Mouse (Mus musculus) mesoderm, embryonic 11.5 days (tissue): ENCODE data around the gene Gbe1.

Experiments
- DNase-seq: peaks from one replicate; pipeline ENCODE4 v3.0.0-alpha.2; 2012; ENCODE audit warnings: low read depth, low spot score

Gbe1 gene

DNA sequence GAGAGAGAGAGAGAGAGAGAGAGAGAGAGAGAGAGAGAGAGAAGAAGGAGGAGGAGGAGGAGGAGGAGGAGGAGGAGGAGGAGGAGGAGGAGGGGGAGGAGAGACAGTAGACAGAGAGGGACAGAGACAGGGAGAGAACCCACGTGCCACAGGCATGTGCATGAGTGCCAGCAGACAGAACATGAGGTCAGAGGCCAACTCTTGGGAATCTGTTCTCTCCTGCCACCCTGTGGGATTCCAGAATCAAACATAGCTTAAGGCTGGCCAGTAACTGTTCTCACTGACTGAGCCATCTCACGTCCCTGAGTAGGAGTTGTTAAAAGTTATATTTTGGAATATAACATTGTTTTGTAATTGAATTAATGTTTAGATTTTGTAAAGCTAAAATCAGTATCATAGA is 39.3 kb downstream of the Gbe1 start:
- DNase-seq: peak; percentile 65

DNA sequence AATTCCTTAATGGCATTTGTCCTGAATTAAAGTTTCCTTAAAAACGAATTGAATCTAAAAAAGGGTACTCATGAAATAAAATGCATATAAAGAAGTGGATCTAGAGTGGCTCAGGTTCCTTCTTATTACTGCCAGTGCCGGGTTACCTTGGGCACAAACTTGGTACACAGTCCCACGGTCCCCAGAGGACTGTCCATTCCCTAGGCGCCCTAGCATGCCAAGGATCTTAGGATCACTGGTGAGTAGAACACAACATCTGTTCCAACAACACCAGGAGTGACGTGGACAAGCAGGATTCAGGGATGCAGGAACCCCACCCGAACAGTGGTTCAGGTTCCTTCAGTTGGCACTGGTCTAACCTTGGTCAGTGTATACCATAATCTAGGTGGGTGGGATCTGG is 44.6 kb downstream of the Gbe1 start:
- no peak for DNase-seq

- DNase-seq: no peak
Observed at GRCm38 (mm10) chr16:70365229-70365628, 51.5 kb downstream of the Gbe1 start.

GRCm38 (mm10) chr16:70381045-70381444 is 67.3 kb downstream of the Gbe1 start:
- DNase-seq: no peak

GRCm38 (mm10) chr16:70385494-70385893 is 71.7 kb downstream of the Gbe1 start:
- DNase-seq: no peak

DNA sequence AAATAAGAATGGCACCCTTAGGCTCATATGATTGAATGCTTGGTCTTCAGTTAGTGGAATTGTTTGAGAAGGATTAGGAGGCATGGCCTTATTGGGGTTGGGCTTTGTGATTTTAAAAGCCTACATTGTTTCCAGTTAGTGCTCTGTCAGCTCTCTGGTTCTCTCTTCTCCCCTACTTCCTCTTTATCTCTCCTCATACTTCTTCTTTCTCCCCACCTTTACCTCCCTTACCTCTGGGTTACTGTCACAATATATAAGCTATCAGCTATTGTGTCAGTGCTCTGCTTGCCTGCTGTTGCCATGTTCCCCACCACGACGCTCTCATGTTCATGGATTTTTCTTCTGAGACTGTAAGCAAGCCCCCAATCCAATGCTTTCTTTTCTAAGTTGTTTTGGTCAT is 73.6 kb downstream of the Gbe1 start:
- DNase-seq: no peak

DNA sequence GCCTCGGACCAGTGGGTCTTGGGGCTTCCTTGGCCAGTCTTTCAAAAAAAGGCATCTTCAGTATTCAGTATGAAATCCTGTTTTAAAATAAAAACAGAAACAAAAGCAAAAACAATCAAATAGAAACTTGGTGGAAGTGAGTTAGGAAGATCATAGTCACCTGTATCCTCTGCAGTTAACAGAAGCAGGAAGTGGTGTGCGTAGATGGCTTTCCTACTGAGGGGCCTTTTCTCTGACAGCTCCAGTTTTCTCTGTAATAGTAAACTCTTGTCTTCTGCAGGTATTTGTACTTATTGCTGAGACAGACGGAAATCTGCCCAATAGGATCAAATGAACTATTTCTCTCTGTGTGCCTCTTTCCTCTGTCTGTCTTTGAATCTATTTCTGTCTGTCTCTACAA is 81.5 kb downstream of the Gbe1 start:
- no peak for DNase-seq

- DNase-seq: no peak
Observed at GRCm38 (mm10) chr16:70407780-70408179, 94.0 kb downstream of the Gbe1 start.

DNA sequence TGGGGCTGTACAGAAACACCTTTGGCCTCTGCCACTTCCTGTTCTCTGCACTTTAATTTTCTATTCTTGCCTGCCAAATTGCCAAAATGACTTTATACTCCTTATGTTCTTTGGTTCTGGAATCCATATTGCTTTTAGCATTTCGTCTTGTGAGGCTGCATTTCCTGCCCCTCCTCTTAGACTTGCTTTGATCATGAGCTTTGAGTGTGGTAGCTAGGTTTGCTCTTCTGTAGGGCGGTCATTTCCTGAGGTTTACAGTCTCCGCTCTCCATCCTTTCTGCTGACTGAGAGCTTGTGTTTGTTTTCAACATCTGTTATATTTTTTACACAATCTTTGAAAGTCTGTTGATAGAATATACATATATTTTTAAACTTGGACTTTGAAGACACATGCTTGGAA is 107.3 kb downstream of the Gbe1 start:
- no peak for DNase-seq

GRCm38 (mm10) chr16:70449520-70449919 is 135.8 kb downstream of the Gbe1 start:
- no peak for DNase-seq

DNA sequence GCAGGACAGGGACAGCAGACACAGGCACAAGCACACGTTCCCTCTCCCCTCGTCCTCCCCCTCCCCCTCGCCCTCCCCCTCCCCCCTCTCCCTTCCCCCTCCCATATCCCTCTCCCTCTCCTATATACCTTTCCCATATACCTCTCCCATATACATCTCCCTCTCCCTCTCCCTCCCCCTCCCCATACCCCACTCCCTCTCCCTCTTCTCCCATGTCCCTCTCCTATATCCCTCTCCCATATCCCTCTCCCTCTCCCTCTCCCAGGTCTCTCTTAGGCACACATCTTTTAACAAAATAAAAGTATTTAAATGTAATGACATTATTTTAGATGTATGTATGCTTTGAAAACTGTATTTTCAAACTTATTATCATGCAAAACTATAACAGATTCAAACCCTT is 161.8 kb downstream of the Gbe1 start:
- DNase-seq: no peak

GRCm38 (mm10) chr16:70476161-70476560 is 162.4 kb downstream of the Gbe1 start:
- DNase-seq: no peak

DNA sequence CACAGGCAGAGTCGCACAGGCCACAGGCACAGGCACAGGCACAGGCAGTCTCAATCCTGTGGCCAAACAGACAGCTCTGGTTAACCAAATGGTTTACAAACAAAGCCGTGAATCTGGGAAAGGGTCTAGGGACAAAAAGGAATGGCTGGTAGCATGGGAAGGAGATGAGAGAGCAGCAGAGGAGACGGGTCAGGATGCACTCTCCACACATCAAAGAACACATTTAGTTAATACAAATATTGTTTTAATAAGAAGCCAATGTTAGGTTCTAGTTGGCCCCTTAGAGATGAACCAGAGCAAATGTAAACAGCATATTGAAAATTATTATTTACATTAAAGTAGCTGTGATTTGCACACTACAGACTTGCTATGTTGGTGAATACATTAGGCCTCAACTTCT is 166.7 kb downstream of the Gbe1 start:
- DNase-seq: no peak

DNA sequence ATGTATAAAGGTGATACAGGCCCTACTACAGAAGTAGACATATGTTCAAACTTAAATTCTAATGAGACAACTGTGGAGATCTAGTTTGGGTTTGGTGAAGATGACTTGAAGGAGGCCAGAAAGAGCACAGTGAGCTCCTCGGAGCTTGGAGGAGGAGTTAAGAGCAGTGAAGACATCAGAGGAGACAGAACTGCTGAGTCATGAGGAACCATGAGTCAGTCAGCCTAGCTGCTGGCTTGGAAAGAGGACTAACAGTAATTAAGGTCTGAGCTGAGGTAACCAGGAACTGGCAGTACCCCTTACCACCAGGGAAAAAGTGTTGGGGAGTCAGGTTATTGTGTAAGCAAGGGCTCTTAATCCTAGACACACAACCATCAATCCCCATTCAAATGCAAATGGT is 192.7 kb downstream of the Gbe1 start:
- no peak for DNase-seq

DNA sequence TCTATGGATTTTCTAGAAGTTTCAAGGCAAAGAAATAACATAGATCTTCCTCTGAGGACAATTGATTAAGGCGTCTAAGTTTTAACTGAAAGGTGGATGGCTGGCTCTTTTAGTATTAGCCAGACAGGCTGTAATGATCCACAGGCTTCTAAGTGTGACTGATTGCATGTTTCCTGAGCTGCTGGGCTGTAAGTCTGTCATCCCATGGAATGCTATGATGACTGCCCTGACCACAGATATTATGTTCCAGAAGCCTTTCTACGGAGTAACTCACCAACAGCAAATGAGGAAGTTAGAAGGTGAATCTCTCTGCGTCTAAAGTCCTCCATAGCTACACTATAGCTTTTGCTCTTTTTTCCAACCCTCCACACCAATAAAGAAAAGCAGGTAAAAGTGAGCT is 197.2 kb downstream of the Gbe1 start:
- no peak for DNase-seq

DNA sequence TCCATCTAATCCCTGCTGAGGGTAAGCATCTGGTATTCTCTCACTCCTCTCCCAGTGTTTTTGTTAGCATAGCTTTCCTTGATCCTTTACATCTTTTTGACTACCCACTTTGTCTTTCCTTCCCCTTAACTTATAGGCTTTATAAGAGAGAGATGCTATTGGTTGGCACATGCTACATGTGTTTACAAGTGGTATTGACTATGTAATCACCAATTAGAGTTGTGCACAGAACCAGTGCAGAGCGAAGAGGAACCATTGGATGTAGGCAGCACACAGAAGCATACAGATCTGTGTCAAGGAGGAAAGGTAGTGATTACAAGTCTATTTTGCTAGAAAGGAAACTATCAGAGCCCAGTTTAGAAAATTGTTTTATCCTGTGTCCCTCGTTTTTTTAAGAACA is 209.1 kb downstream of the Gbe1 start:
- DNase-seq: no peak

GRCm38 (mm10) chr16:70523566-70523965 is 209.8 kb downstream of the Gbe1 start:
- DNase-seq: no peak

GRCm38 (mm10) chr16:70524273-70524672 is 210.5 kb downstream of the Gbe1 start:
- no peak for DNase-seq

DNA sequence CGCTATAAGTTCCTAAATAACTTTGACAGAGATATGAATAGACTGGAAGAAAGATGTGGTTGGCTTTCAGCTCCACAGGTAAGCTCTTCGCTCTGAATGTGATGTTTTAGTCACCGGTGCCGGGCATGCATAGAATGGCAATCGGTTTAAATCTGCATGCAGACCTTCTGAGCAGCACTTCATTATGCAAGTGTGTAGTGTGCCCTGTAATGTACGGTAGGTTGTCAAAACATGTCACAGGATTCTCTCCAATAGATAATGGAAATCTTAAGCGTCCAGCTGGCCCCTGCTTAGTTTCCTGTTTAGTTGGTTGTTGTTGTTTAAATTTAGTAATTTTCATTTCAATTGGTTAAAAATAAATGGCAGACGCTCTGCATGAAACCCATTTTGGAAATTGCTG is 213.5 kb downstream of the Gbe1 start:
- DNase-seq: no peak

DNA sequence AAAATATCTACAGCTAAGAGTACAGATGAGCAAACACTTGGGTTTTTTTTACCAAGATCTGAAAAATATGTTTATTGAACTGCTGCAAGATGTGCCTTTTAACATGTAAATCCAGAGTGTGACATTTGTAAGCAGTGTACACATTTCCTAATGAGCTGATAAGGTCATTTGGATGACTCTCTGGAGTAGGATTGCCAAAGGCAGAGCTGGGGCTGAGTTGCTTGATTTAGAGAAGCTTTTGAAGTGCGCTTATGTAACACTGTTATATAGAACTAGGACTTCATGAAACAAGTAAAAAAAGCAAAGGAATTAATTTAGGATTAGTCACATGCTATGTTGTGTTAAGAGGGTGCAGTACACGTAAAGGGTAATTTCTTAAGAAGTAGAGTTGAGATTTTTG is 221.5 kb downstream of the Gbe1 start:
- DNase-seq: no peak

GRCm38 (mm10) chr16:70550835-70551234 is 237.1 kb downstream of the Gbe1 start:
- DNase-seq: no peak

DNA sequence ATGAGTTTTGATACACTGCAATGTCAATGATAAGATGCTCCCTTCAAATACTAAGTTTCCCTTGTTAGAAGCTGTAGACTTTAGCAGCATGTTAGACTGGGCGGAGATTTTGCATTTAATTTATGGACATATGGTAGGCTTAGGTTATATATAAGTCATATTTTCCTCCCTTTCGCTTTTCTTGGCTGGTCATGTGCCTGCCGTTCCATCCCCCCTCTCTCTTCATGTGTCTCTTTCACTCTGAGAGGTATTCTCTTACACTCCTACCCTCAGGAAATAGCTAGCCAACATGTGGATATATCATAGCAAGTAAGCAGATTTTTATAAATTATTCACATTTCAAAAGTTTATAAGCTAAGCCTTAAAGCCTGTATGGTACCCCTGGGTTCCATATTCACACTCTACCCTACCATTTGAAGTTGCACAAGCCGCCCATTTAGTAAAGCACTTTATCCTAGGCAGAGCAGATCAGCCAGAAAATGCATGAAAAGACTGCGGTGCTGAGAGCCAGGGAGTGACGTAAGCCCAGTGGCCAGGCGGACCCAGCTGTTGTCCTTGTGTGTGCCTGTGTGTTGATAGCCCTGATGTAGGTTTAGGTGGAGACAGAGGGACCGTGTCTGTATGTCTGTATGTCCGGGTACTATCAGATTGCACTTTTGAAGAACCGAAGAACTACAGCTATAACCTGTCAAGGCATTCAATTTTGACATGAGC is 248.0 kb downstream of the Gbe1 start:
- DNase-seq: no peak

- no peak for DNase-seq
Observed at GRCm38 (mm10) chr16:70562574-70562973, 248.8 kb downstream of the Gbe1 start.

DNA sequence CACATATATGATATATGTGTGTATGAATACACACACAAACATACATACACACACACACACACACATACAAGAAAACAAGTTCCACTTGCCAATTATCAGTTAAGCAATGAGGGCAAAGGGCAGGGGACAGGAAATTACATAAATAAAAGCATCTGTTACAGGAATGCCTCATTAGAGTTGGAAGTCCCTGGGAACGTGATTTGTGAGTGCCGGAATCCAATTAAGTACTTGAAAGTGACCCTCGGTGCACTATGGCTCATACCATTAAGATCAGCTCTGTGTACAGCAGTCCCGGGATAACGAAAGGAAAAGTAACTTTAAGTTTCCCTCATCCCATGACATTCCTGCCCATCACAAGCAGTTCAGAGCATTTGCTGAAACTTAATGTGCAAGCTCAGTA is 249.7 kb downstream of the Gbe1 start:
- peak; percentile 23 for DNase-seq
